Mouse (Mus musculus) heart, adult 8-10 months (tissue): ENCODE measurements around the gene Olfr298. TPM values are rescaled to one million over a fixed set of nuclear protein-coding genes. Genes with fewer than 3 reads are reported as not detected.

Experiments
- DNase-seq: peaks from one replicate; pipeline ENCODE4 v3.0.0; 2022; ENCODE audit warnings: low spot score
- total RNA-seq, 4 experiments: library from RNA; stranded (reverse); gene quantifications; 2 replicates each; pipeline ENCODE4 v1.2.4; 2022

Gene Olfr298
- total RNA-seq, result not detected

DNA sequence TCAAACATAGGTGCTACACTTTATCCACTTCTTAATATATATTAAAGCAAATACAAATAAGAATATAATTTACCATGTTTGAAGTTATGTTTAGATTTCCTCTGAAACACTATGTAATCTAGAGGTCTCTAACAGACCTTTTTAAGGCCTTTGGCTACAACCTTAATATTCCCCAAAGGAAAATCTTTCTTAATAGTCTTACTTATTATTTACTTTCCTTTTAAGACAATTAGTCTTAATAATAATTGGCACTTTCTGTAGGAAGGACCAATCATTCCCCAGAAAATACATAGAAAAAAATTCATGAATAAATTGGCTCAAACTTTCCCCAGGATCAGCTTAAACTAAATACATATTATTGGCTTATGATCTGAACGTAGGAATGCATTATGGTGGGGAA, at the start of gene Olfr298:
TSS of gene Olfr298 (minus strand) at position 101 of the 400 bp plus-strand sequence.
- no peak for DNase-seq

DNA sequence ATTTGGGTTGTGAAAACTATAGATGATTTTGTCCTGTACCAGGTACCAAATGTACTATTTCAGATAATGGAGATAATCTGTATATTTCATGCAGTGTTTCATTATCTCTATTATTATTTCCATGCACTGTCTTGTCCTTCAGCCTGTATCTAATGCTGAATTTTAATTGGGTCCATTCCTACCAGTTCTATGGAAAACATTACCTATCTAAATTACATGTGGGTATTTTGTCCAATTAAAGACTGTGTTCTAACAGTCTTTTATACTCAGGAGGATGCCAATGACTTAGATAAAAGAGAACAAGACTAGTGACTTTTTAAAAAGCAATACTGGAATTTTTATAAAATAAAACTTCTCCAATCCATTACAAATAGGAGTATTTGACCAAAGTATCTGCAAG, 27.4 kb upstream of the Olfr298 start, which contains the start of gene Olfr297:
TSS of gene Olfr297 (plus strand) at position 301 of the 400 bp plus-strand sequence.
- no peak for DNase-seq

GRCm38 (mm10) chr7:86459621-86460020, 32.7 kb downstream of the Olfr298 start, which contains the start of gene Olfr299:
Olfr299 (plus strand) TSS chr7:86459921.
- no peak for DNase-seq

Other genes starting within 250 kb of the Olfr298 start
- not detected for gene Vmn2r76, start 246.2 kb downstream of the Olfr298 start, total RNA-seq
- gene Olfr310, start 215.3 kb downstream of the Olfr298 start, total RNA-seq, result not detected
- not detected for gene Olfr309, start 178.8 kb downstream of the Olfr298 start, total RNA-seq
- not detected for gene Olfr308, start 166.9 kb downstream of the Olfr298 start, total RNA-seq
- not detected for gene Olfr307, start 154.9 kb downstream of the Olfr298 start, total RNA-seq
- gene Olfr305, start 125.6 kb downstream of the Olfr298 start, total RNA-seq, result not detected
- gene Olfr304, start 105.8 kb downstream of the Olfr298 start, total RNA-seq, result not detected
- not detected for gene Olfr303, start 94.7 kb downstream of the Olfr298 start, total RNA-seq
- gene Olfr301, start 88.6 kb downstream of the Olfr298 start, total RNA-seq, result not detected
- gene Olfr299, start 32.6 kb downstream of the Olfr298 start, total RNA-seq, result not detected
- gene Olfr297, start 27.5 kb upstream of the Olfr298 start, total RNA-seq, result not detected
- not detected for gene Olfr295, start 91.4 kb upstream of the Olfr298 start, total RNA-seq
- gene Olfr294, start 124.2 kb upstream of the Olfr298 start, total RNA-seq, result not detected
- gene Olfr293, start 156.6 kb upstream of the Olfr298 start, total RNA-seq, result not detected
- not detected for gene Olfr292, start 195.8 kb upstream of the Olfr298 start, total RNA-seq